Comparison of ENCODE assay signal across 22 mouse cellular contexts in the genomic region with DNA sequence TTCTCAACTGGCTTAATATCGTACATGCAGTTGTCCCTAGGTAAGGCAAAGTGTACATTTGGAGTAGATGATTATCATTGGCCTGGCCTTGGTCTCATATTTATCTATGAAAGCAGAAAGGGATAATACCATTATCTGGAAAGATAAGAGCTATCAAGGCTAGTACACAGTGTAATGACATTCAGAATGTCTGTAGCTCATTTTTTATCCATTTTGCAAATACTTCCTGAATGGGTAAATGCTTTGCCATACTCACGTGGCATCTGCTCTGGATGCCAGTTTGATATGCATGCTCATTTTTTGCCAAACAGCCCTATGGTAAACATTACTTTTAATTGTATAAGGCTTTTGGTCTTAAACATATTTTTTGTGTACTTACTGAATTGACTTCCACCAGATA.
DNase-seq lines count a peak whose midpoint lies in the region; ATAC-seq and TF ChIP-seq lines count a peak whose summit lies in the region.
"Had no signal": no experiment of that assay in that cellular context is flagged by ENCODE, and none has a peak within 500 bp of the region (broad histone marks: within the 10 kb centered on the region; RNA-seq: fewer than 3 reads in every experiment).

No protein-coding gene starts in this region.

- H3K4me2 ChIP-seq in intestine, embryonic 16.5 days (ENCODE audit: low read depth, low read length): no peak overlapping the region
- H3K4me2 ChIP-seq in intestine, postnatal 0 days (replicated peaks; ENCODE audit: low read depth): no peak overlapping the region
- H3K4me2 ChIP-seq in hindbrain, embryonic 16.5 days (ENCODE audit: low read length): no peak overlapping the region
- H3K4me2 ChIP-seq: forebrain, embryonic 13.5 days; heart, embryonic 13.5 days; hindbrain, embryonic 15.5 days; intestine, embryonic 15.5 days had no signal

- H3K9ac ChIP-seq in intestine, embryonic 16.5 days (ENCODE audit: low read depth, low read length): no peak overlapping the region
- H3K9ac ChIP-seq in intestine, postnatal 0 days (ENCODE audit: low read depth, low read length): no peak overlapping the region
- no peak overlapping the region for H3K9ac ChIP-seq in hindbrain, embryonic 16.5 days (ENCODE audit: low read depth, low read length)
- H3K9ac ChIP-seq: forebrain, embryonic 13.5 days; heart, embryonic 13.5 days; hindbrain, embryonic 15.5 days; intestine, embryonic 15.5 days had no signal

- TF ChIP-seq CTCF in intestine, postnatal 0 days (IDR thresholded peaks at IDR 0.05; ENCODE audit: low read depth): no peak
- no peak for TF ChIP-seq CTCF in G1E (IDR thresholded peaks at IDR 0.05; ENCODE audit: low read depth, low read length)

- no peak overlapping the region for H3K4me3 ChIP-seq in intestine, embryonic 16.5 days (ENCODE audit: low read length)
- H3K4me3 ChIP-seq in intestine, postnatal 0 days (ENCODE audit: low read depth, low read length): no peak overlapping the region
- H3K4me3 ChIP-seq in G1E (ENCODE audit: low read depth, low read length): no peak overlapping the region
- H3K4me3 ChIP-seq in hindbrain, embryonic 16.5 days (ENCODE audit: low read length): no peak overlapping the region
- H3K4me3 ChIP-seq: forebrain, embryonic 10.5 days; forebrain, embryonic 13.5 days; heart, adult 2 months; heart, embryonic 10.5 days; heart, embryonic 13.5 days; hindbrain, embryonic 15.5 days; intestine, embryonic 15.5 days had no signal

- H3K9me3 ChIP-seq in intestine, embryonic 16.5 days (ENCODE audit: control insufficient read depth, low read length): no peaks in the 10 kb centered on the region
- H3K9me3 ChIP-seq in intestine, postnatal 0 days (ENCODE audit: control insufficient read depth): no peaks in the 10 kb centered on the region
- H3K9me3 ChIP-seq in G1E (replicated peaks): peaks cover 2% of the 10 kb centered on the region
- no peaks in the 10 kb centered on the region for H3K9me3 ChIP-seq in hindbrain, embryonic 16.5 days (ENCODE audit: control insufficient read depth, low read length)
- H3K9me3 ChIP-seq: forebrain, embryonic 10.5 days; forebrain, embryonic 13.5 days; heart, embryonic 10.5 days; heart, embryonic 13.5 days; hindbrain, embryonic 15.5 days; intestine, embryonic 15.5 days had no signal

- H3K4me1 ChIP-seq in intestine, embryonic 16.5 days (ENCODE audit: control insufficient read depth, insufficient read depth, low read length): no peaks in the 10 kb centered on the region
- no peaks in the 10 kb centered on the region for H3K4me1 ChIP-seq in intestine, postnatal 0 days (replicated peaks; ENCODE audit: control insufficient read depth, insufficient read depth, low read length)
- H3K4me1 ChIP-seq in G1E (ENCODE audit: insufficient read depth, low read depth, low read length): no peaks in the 10 kb centered on the region
- no peaks in the 10 kb centered on the region for H3K4me1 ChIP-seq in hindbrain, embryonic 16.5 days (ENCODE audit: control insufficient read depth, insufficient read depth, low read depth, low read length)
- H3K4me1 ChIP-seq: forebrain, embryonic 10.5 days; forebrain, embryonic 13.5 days; heart, embryonic 10.5 days; heart, embryonic 13.5 days; hindbrain, embryonic 15.5 days; intestine, embryonic 15.5 days had no signal

- H3K27me3 ChIP-seq in intestine, embryonic 16.5 days (replicated peaks; ENCODE audit: control insufficient read depth, insufficient read depth, low read length): no peaks in the 10 kb centered on the region
- H3K27me3 ChIP-seq in intestine, postnatal 0 days (replicated peaks; ENCODE audit: control insufficient read depth, insufficient read depth, low read length): no peaks in the 10 kb centered on the region
- H3K27me3 ChIP-seq in G1E (ENCODE audit: insufficient read depth, low read length): no peaks in the 10 kb centered on the region
- no peaks in the 10 kb centered on the region for H3K27me3 ChIP-seq in hindbrain, embryonic 16.5 days (replicated peaks; ENCODE audit: control insufficient read depth, insufficient read depth, low read length)
- H3K27me3 ChIP-seq: forebrain, embryonic 13.5 days; heart, embryonic 13.5 days; hindbrain, embryonic 15.5 days; intestine, embryonic 15.5 days had no signal

- 46% methylated on average over 2 of the region's 2 CpGs for WGBS in intestine, embryonic 16.5 days
- 39% methylated on average over 2 of the region's 2 CpGs for WGBS in intestine, postnatal 0 days
- WGBS in hindbrain, embryonic 16.5 days: 79% methylated on average over 2 of the region's 2 CpGs

- DNase-seq in 416B (ENCODE audit: low read depth): peak; percentile 74
- no peak for DNase-seq in G1E (ENCODE audit: low spot score)
- DNase-seq in right cerebral cortex, adult 2 months (ENCODE audit: low spot score in 2 of 2): no peak
- DNase-seq: adrenal gland, postnatal 14 days; cerebellum, adult 18-20 months; cerebellum, adult 9-10 months; cerebellum, postnatal 14 days; gastrocnemius, postnatal 10 days; gastrocnemius, postnatal 36 days; heart, adult 2 months; heart, postnatal 14 days; heart, postnatal 4 days had no signal

- H3K27ac ChIP-seq in intestine, embryonic 16.5 days (ENCODE audit: low read length): no peak overlapping the region
- H3K27ac ChIP-seq in intestine, postnatal 0 days (ENCODE audit: low read depth, low read length): no peak overlapping the region
- H3K27ac ChIP-seq in hindbrain, embryonic 16.5 days (ENCODE audit: low read depth, low read length): no peak overlapping the region
- H3K27ac ChIP-seq: forebrain, embryonic 10.5 days; forebrain, embryonic 13.5 days; heart, adult 2 months; heart, embryonic 10.5 days; heart, embryonic 13.5 days; hindbrain, embryonic 15.5 days; intestine, embryonic 15.5 days had no signal

- ATAC-seq in intestine, embryonic 16.5 days: peak; percentile 63
- no peak for ATAC-seq in intestine, postnatal 0 days
- ATAC-seq in G1E (ENCODE audit: extremely low read depth, insufficient number of reproducible peaks, low FRiP score, poor library complexity, severe bottlenecking): peak; percentile 79
- ATAC-seq in hindbrain, embryonic 16.5 days: no peak
- ATAC-seq: forebrain, embryonic 13.5 days; forebrain, embryonic 16.5 days; intestine, embryonic 15.5 days had no signal

- no peaks in the 10 kb centered on the region for H3K36me3 ChIP-seq in intestine, embryonic 16.5 days (ENCODE audit: control insufficient read depth, insufficient read depth, low read length)
- H3K36me3 ChIP-seq in intestine, postnatal 0 days (ENCODE audit: control insufficient read depth, insufficient read depth): no peaks in the 10 kb centered on the region
- H3K36me3 ChIP-seq in G1E (replicated peaks): no peaks in the 10 kb centered on the region
- H3K36me3 ChIP-seq in hindbrain, embryonic 16.5 days (ENCODE audit: control insufficient read depth, insufficient read depth, low read length): no peaks in the 10 kb centered on the region
- H3K36me3 ChIP-seq: forebrain, embryonic 10.5 days; heart, embryonic 10.5 days; heart, embryonic 13.5 days; hindbrain, embryonic 15.5 days; intestine, embryonic 15.5 days had no signal

Comparison
In these comparisons a context has a peak if more than half of its experiments do, and no peak if none do; other contexts are left out.
1. ATAC-seq: peak in intestine, embryonic 16.5 days (single experiment) and G1E (single experiment); none in intestine, postnatal 0 days (single experiment) and hindbrain, embryonic 16.5 days (single experiment).